Mouse (Mus musculus) granulocyte monocyte progenitor cell, adult 5-6 weeks (primary cell): ENCODE measurements at regions not wholly inside any gene's neighbourhood (a gene's known extent, or its start where the extent isn't known, plus 50 kb on each side); places are given as distances from the start of the nearest gene placed in this dataset.
A peak's percentile ranks its signal among the peaks of the same experiment; 100 is the strongest.

Experiments
- ATAC-seq: replicated peaks from 2 replicates; pipeline ENCODE4 v1.8.0; 2016; ENCODE audit warnings: mild to moderate bottlenecking, moderate TSS enrichment, inconsistent platforms; ENCODE audit not compliant: poor library complexity, severe bottlenecking

DNA sequence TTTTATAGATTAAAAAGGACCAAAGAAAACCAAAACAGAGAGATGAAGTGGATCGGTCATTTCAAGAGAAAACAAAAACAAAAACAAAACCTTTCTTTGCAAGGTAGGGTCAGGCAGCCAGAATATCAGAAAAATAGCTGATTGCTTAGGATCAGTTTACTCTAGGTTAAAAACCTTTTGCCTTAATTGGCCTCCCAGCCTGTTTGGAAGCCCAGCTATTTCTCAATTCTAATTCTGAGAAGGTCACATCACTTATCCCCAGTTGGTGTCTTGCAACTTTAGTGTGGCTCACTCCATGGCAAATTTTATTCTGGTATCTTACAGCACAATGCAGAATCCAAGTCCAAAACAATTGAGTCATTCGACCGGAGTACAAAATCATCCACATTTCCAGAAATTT lies 70.0 kb downstream of the 1190002N15Rik start:
- no peak for ATAC-seq

DNA sequence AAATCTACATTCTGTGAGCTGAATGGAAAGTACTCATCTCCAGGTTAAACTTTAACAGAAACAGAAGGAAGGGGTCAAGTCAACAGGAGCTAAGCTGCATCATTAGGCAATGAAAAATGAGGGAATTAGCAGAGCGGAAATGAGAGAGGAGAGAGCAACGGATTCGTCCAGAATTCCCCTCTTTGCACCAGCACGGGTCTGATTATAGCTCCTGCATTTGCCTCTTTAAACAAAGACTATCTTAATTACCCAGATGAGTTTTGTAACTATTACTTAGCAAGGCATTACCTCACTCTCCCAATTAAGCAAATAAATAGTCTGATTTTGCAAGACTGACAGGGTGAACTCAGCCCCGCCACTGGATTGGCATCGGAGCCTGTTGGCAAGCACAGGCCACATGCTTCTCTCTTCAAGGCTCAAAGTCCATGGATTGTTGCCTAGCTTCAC lies 81.8 kb downstream of the 1190002N15Rik start:
- no peak for ATAC-seq

DNA sequence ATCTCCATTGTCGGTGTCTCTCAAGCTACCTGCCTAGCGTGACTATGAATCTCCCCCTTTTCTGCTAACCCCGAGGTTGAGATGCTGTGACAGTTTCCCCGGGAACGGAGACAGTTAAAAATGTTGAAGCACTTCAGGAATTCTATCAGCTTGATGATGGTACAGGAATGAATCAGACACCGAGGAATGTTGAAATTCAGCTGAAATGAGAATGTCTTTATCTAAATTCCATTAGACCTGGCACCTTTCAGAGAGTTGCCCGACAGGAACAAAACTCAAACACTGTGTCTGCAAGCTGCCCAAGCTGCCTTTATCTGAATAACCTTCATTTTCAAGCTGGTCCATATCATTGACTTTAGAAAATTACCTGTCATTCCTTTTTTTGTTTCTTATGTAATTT lies 82.4 kb downstream of the 1190002N15Rik start:
- ATAC-seq: no peak

DNA sequence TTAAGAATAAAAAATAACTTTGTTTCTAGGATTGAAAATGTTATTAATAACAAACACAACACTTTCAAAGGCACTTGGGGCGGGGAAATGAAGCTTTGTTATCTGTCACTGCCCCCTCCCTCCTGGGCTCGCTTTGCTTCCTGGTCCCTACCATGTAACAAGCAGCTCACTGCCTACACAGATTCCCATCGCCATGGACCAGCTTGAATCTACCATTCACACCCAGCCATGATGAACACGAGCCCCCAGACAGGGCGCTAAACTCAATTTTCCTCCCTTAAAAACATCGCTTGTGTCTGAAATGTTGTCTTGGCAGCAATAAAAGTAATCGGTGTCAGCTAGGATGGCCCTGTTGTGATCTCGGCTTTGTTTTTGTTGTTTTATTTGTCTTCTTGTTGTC lies 88.0 kb downstream of the 1190002N15Rik start:
- ATAC-seq: no peak

DNA sequence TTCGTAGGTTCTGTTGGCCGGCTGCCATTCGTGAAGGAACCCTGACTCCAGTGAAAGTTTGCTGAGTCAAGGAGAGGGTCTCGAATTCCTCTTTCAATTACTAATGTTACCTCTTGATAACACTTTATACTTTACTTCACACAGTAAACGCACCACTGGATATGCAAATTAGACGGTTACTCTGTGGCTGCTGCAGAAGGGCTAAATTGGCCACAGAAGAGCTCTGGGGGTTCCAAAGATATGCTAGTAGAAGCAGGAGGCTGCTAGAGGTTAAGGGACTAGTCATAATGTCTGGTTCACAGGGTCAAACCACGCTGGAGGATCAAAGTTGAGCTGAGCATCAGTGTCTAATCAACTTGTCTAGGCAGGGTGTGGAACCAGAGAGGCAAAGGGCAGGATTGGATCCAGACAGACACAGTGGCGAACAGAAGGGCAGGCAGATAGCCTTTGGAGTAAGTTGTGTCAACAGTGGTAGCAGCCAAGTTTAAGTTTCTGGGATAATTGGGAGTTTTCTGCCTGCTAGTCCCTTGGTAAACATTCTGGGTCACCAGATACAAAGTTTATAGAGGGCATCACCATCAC lies 91.6 kb downstream of the 1190002N15Rik start:
- ATAC-seq: no peak

DNA sequence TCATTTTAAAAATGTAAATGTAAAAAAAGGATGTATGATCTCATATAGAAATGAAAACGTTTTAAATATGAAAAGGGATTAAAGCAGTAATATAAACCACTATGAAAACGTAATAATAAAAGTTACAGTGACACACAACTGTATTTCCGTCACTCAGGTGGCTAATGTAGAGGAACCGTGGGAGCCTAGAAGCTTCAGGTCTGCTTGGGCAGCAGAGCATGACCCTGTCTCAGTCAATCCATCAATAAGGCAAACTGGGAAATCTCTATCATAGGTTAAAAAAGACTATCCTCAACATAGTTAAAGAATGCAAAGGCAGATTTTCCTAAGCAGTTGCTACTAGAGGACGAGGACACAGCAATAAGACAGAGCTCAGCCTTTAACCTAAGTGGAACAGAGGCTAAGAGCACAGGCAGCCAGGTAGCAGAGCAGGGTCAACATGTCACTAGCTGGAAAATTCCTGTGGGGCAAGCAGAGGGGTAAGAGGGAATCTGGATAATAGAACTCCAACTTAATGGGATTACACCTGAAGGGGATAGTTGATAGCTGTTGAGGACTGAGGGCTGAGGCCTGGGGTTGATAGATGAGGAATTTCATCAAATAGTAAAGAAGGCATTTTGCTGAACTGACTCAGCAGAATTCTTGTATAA lies 93.6 kb downstream of the 1190002N15Rik start:
- no peak for ATAC-seq

DNA sequence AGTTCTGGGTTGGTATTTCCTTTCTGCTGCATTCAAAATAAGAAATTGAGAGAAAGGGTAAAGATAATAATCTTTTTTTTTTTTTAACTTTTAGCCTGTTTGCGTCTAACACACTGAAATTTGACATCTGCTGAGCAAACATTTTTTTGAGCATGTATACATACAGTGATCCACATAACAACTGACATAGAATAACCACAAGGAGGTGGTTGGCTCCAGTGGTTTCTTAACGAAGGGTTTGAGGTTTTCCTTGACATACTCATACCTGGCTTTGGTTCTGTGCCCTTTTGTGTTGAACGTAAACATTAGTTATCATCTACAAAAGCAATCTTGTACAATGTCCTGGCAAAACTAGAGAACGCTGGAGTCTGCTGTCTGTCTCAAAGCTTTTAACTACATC lies 96.5 kb downstream of the 1190002N15Rik start:
- no peak for ATAC-seq

DNA sequence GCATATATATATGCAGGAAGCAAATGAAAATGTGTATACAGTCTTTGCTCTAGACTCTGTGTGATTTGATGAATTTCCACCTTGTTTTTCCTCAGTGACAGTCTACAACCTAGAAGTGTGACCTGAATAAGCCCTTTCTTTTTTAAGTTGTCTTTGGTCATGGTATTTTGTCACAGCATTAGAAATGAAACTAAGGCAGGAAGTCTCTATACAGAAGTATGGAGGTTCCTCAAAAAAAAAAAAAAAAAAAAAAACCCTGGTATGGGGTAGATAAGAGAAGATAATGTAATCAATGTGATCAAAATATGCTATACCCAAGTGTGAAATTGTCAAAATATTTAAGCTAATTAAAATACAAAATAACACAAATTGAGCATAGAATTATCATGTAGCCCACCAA lies 104.4 kb downstream of the 1190002N15Rik start:
- peak; percentile 77 for ATAC-seq

DNA sequence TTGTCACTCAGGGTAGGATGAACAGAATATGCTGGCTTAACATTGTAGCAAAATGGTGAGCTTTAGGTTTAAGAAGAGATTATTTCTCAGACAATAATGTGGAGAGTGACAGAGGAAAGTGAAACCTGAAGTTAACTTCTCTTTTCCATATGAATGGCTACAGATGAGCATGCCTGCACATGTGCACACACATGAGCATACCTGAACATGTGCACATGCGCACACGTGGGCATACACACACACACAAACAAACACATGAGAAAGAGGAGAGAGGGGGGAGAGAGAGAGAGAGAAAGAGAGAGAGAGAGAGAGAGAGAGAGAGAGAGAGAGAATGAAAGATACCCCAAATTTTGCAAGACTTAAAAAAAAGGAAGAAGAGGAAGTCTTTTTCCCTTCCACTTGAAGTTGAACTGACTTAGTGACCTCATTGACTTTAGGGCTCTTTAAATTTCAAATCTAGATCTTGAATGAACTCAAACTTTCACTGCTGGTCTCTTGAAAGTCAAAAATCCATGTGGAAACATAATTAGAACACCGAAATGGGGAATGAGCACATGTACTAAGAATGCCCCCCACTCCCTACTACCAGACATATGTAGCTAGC lies 105.6 kb downstream of the 1190002N15Rik start:
- ATAC-seq: peak; percentile 83

DNA sequence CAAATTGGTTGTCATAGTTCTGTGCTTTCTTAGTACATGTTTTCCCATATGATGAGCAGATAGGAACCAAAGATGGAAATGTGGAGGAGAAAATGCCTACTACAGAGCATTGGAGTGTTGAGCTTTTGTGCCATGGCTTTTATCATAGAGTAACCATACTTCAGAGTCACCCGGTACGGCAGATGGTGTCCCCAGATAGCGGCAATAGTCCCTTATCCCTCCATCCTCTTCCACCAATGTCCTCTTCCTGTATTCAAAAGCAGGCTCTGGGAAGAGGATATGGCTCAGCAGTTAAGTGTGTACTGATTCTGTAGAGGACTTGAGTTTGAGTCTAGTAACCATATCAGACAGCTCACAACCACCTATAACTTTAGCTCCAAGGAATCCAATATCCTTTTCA lies 106.3 kb downstream of the 1190002N15Rik start:
- no peak for ATAC-seq

DNA sequence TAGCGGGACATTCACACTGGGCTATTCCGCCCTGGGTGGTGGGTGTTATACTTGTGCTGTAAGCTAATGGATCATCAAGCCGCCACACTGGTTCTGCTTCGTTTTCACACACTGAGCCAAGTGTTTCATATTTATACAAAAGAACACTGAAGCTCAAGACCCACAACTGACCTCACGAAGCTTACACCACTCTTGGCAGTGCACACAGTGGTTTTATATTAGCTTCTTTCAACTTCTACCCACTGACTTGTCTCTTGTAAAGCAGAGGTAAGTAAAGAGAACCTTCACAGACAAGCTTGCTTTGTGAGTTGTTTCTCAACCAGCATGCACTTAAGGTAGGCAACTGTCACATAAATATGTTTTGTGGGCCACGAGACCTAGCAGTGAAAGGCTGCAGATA lies 106.9 kb downstream of the 1190002N15Rik start:
- no peak for ATAC-seq

DNA sequence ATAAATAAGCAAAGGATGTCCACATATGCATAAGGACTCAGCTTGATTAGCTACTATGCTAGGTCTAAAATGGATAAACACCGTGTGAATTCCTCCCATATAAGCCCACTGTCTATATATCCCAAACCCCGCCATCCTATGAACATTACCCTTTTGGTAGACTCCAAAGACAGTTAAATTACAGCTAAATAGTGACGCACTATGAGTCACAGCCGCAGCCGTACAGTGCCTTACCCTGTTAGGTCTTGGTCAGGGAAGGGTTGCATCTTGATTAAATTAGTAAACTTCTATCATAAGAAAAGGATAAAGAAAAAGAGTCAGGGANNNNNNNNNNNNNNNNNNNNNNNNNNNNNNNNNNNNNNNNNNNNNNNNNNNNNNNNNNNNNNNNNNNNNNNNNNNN lies 111.1 kb downstream of the 1190002N15Rik start:
- no peak for ATAC-seq

DNA sequence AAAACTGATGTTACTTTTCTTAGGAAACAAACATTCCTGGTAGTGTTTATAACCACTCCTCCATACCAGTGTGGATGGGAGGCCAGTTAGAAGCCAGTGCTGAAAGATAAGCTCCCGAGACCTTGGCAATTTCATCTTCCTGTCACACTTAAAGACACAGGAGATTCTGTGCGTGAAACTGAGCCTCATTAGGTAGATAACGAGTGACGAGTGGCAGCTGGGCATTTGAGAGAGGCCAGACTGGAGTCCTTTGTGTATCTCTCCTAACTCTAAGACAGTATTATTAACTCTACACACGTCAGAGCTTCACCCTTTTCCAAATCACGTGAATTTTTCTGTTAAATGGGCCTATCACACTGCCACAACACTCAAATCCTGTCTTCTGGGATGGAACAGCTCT lies 112.1 kb downstream of the 1190002N15Rik start:
- no peak for ATAC-seq

DNA sequence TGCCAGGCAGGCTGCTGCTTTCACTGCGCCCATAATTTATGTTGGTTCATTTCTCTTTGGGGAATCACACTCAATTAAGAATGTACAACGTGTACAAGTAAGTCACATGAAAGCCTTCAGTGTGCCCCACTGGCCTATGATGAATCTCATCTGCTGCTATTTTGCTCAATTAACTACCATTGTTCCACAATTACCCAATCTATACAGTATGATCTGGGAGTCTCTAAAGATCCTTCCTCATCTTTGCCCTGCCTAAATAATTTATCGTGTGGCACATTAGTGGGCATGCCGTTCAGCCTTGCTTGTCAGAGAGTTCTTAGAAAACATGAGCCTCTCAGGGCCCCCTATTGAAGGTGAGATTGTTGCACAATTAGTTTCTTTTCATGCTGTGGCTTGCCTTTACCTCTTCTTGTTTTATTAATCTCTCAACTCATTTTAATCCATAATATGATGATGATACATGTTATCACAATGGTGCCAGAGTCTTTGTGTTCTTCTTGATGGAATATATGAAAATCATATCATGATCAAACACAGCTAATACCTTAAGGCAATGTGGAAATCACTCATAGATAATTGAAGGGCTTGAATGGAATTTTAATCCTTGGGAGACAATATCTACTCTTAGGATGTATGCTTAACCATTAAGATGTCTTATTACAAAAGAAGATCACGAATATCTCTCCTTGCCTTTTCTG lies 113.3 kb downstream of the 1190002N15Rik start:
- ATAC-seq: no peak

DNA sequence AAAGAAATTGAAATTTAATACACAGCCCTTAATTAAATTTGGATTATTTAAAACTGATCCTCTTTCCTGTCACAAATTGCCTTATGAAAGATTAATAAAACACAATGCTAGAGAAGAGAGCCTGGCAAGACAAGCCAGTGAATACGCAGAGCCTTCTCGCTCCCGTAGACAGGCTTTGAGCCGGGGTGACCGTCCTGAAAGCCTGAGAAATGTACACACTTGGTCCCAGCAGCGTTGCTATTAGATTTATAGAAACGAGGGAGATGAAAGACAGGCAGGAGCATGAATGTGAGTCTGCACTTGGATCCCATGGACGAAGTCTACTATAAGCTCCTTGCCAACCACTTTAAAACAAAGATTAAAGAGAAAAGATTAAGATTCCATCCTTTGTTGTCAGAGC lies 127.3 kb downstream of the 1190002N15Rik start:
- ATAC-seq: no peak

DNA sequence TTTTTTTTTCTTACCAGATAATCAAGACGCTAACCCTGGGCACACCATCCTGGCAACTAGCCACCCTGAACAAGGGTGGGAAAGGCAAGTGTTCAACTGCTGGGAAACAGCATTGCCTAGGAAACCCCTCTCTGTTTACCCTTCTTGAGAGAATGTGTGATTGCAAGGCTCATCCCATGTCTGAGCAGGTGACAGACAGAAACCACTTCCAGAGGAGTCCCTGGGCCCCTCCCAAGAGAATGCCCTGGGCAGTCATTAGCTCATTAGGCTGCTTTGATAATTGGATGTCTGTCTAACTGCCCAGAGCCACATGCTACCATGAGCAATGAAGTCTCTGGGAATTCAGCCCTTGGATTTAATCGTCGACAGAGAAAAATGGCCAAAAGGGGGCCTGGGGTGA lies 127.8 kb downstream of the 1190002N15Rik start:
- no peak for ATAC-seq

DNA sequence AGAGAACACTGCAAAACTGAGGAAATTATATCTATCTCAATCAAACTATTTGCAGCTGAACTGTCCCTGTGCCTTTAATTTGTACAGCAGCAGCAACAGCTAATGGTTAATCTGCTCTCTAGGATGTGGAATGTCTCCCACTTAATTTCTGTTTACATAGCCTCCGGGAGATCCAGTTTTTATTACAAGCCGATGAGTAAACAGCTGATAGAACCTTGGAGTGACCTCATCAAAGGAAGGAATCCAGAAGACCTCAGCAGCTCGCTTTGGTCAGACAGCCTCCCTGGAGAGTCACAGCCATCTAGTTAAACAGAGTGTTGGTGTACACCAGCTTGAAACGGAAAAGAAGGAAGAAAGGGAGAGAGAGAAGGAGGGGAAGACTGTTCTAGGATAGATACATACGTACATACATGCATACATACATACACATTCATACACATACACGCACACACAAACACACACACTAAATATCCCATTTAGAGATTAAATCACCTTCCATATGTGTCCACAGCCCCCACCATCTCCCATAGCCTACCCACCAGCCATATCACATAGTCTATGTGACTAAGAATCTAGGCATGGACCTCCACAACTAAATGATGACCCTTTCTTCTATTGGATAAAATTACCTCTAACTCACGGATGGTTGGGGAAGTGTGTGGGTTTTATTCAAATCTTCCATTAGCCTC lies 129.1 kb downstream of the 1190002N15Rik start:
- no peak for ATAC-seq

DNA sequence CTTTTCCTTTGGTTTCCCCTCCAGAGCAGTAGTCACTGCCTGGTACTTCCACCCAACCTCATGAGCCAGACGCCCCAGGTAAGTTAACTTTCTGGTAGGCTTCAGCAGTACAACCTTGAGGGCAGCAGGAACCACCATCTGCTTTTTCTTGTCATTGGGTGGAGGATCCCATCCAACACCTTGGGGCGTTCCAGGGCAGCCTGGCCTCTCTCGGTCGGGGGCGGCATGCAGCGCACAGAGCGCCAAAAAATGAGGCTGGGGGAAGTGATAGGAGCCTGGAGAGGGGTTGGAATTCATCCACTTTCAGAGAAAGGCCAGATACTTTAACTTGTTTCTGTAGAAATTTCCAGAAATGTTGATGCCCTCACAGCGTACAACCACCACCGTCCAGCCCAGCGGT lies 130.2 kb downstream of the 1190002N15Rik start:
- no peak for ATAC-seq

DNA sequence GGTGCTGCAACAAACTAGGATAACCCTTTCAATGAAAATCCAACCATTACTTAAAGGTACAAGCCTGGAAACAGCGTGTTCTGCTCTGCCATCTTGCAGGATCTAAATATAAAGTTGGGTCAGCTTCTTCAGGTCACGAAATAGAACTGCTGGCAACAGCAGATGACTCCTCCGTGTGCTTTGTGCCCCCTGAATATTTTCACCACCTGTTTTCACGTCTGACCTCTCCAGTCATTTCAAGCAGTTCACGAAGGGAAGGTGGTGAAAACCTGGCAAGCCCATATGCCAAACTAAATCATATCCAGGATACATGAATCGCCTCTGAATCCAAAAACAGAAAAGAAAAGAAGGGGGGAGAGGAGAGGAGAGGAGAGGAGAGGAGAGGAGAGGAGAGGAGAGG lies 133.3 kb downstream of the 1190002N15Rik start:
- ATAC-seq: no peak

DNA sequence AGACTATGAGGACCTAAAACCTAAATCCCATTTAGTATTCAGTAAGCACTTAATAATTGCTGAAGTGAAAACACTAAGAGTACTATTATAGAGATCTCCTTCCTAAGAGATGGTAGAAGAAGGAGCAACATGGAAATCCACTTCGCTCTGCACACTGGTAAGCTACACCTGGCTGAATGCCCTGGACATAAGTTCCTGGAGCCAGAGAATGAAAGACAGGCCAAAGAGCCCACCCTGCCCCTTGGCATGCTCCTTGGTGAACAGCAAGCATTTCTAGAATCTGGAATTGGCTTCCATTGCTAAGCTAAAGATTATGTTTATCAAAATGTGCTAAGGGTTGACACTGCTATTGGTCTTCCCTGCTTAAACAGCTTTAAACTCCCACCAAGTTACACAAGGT lies 137.3 kb downstream of the 1190002N15Rik start:
- no peak for ATAC-seq

DNA sequence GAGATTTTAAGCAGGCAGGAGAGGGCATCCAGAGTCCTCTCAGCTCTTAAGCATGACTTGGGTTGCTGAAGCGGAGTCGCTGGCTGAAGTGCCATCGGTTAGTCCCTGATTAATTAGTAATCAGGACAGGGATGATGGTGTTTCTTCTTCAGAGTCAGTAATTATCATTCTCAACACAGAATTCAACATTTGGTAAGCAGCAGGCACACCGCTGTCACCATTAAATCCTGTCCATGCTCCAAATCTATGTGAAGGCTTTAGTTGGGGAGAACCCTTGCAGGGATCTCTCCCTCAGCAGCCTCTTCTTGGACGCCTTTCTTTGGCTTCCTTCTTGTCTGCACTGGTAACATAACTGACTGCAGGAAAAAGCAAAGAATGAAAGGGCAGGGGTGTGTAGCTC lies 142.7 kb downstream of the 1190002N15Rik start:
- no peak for ATAC-seq
